28 mouse cellular contexts compared by ENCODE assay signal in genomic region chr1:53323254-53323653, GRCm38 (mm10). TPM values are rescaled to one million over a fixed set of nuclear protein-coding genes. Genes with fewer than 3 reads are reported as not detected.
DNase-seq lines count a peak whose midpoint lies in the region; ATAC-seq and TF ChIP-seq lines count a peak whose summit lies in the region.
"Had no signal": no experiment of that assay in that cellular context is flagged by ENCODE, and none has a peak within 500 bp of the region (broad histone marks: within the 10 kb centered on the region; RNA-seq: fewer than 3 reads in every experiment).

No protein-coding gene starts in this region.

- peak; percentile 76 for ATAC-seq in intestine, embryonic 16.5 days
- peak; percentile 74; the same call in 1 of the 2 replicates for ATAC-seq in stomach, postnatal 0 days (ENCODE audit: low FRiP score, low TSS enrichment)
- ATAC-seq: CD4-positive, CD25-positive, alpha-beta regulatory T cell, adult 4 months; forebrain, embryonic 13.5 days; forebrain, embryonic 15.5 days; forebrain, postnatal 0 days; Patski had no signal

- H3K27me3 ChIP-seq in intestine, embryonic 16.5 days (replicated peaks; ENCODE audit: control insufficient read depth, insufficient read depth, low read length) = no peaks in the 10 kb centered on the region
- no peaks in the 10 kb centered on the region for H3K27me3 ChIP-seq in stomach, postnatal 0 days (ENCODE audit: control insufficient read depth, insufficient read depth, low read length)
- H3K27me3 ChIP-seq in cerebellum, adult 2 months (ENCODE audit: control insufficient read depth, insufficient read depth, low read length) = no peaks in the 10 kb centered on the region
- H3K27me3 ChIP-seq: CH12.LX; embryonic facial prominence, embryonic 12.5 days; forebrain, embryonic 13.5 days; forebrain, embryonic 15.5 days; Patski had no signal

- peak; percentile 7 for DNase-seq in ES-CJ7 (ENCODE audit: low read depth, low spot score)
- DNase-seq in R1 (ENCODE audit: low read depth, low spot score) = peak; percentile 41
- DNase-seq in stomach, postnatal 0 days (ENCODE audit: low spot score) = peak; percentile 25
- no peak for DNase-seq in spleen, adult 12 weeks (ENCODE audit: low spot score)
- DNase-seq in cerebellum, adult 2 months = no peak
- DNase-seq in testis, postnatal 10 days (ENCODE audit: low spot score) = no peak
- DNase-seq: adrenal gland, adult 2 months; adrenal gland, postnatal 10 days; adrenal gland, postnatal 25 days; B cell, adult 2 months; cerebellum, adult 11 months; cerebellum, adult 18-20 months; cerebellum, adult 9-10 months; cerebellum, postnatal 10 days; cerebellum, postnatal 25 days; forebrain, postnatal 0 days had no signal

- H3K36me3 ChIP-seq in intestine, embryonic 16.5 days (ENCODE audit: control insufficient read depth, insufficient read depth, low read length) = peaks cover under 1% of the 10 kb centered on the region; the same call in 1 of the 2 replicates
- H3K36me3 ChIP-seq in stomach, postnatal 0 days (ENCODE audit: control insufficient read depth, insufficient read depth, low read length) = no peaks in the 10 kb centered on the region

- TF ChIP-seq POLR2A in cerebellum, adult 2 months (IDR thresholded peaks at IDR 0.05; ENCODE audit: borderline replicate concordance, insufficient read depth, low read length) = no peak

- H3K27ac ChIP-seq in intestine, embryonic 16.5 days (ENCODE audit: low read length) = no peak overlapping the region
- H3K27ac ChIP-seq in stomach, postnatal 0 days (replicated peaks) = no peak overlapping the region
- H3K27ac ChIP-seq in cerebellum, adult 2 months (ENCODE audit: insufficient read depth, low read length) = no peak overlapping the region
- H3K27ac ChIP-seq: embryonic facial prominence, embryonic 10.5 days; embryonic facial prominence, embryonic 12.5 days; forebrain, embryonic 13.5 days; forebrain, embryonic 15.5 days had no signal

- no peak for TF ChIP-seq EP300 in stomach, postnatal 0 days (optimal IDR thresholded peaks at IDR 0.05)

- no peak overlapping the region for H3K4me3 ChIP-seq in intestine, embryonic 16.5 days (ENCODE audit: low read length)
- H3K4me3 ChIP-seq in stomach, postnatal 0 days (ENCODE audit: low read depth, low read length) = no peak overlapping the region
- H3K4me3 ChIP-seq in cerebellum, adult 2 months (replicated peaks; ENCODE audit: insufficient read depth, low read depth, low read length) = no peak overlapping the region
- H3K4me3 ChIP-seq: embryonic facial prominence, embryonic 10.5 days; embryonic facial prominence, embryonic 12.5 days; forebrain, embryonic 13.5 days; forebrain, embryonic 15.5 days had no signal

- no peaks in the 10 kb centered on the region for H3K4me1 ChIP-seq in intestine, embryonic 16.5 days (ENCODE audit: control insufficient read depth, insufficient read depth, low read length)
- no peaks in the 10 kb centered on the region for H3K4me1 ChIP-seq in stomach, postnatal 0 days (replicated peaks; ENCODE audit: control insufficient read depth, insufficient read depth)
- H3K4me1 ChIP-seq in cerebellum, adult 2 months (ENCODE audit: control insufficient read depth, insufficient read depth, low read length) = no peaks in the 10 kb centered on the region
- H3K4me1 ChIP-seq: embryonic facial prominence, embryonic 10.5 days; embryonic facial prominence, embryonic 12.5 days; forebrain, embryonic 13.5 days; forebrain, embryonic 15.5 days had no signal

- H3K9ac ChIP-seq in intestine, embryonic 16.5 days (ENCODE audit: low read depth, low read length) = no peak overlapping the region
- H3K9ac ChIP-seq in stomach, postnatal 0 days (ENCODE audit: low read length) = 0 out of 2 replicates have a peak overlapping the region, but pooled peaks have one; percentile 1
- H3K9ac ChIP-seq: embryonic facial prominence, embryonic 12.5 days; forebrain, embryonic 13.5 days; forebrain, embryonic 15.5 days; forebrain, postnatal 0 days had no signal

- H3K9me3 ChIP-seq in intestine, embryonic 16.5 days (ENCODE audit: control insufficient read depth, low read length) = no peaks in the 10 kb centered on the region
- no peaks in the 10 kb centered on the region for H3K9me3 ChIP-seq in stomach, postnatal 0 days (ENCODE audit: control insufficient read depth, low read length)
- H3K9me3 ChIP-seq: embryonic facial prominence, embryonic 10.5 days; embryonic facial prominence, embryonic 12.5 days; forebrain, embryonic 13.5 days; forebrain, embryonic 15.5 days had no signal

- TF ChIP-seq CTCF in stomach, postnatal 0 days (IDR thresholded peaks at IDR 0.05; ENCODE audit: low read depth) = no peak
- no peak for TF ChIP-seq CTCF in cerebellum, adult 2 months (IDR thresholded peaks at IDR 0.05; ENCODE audit: borderline replicate concordance, insufficient read depth, low read depth, low read length)

- H3K4me2 ChIP-seq in intestine, embryonic 16.5 days (ENCODE audit: low read depth, low read length) = no peak overlapping the region
- no peak overlapping the region for H3K4me2 ChIP-seq in stomach, postnatal 0 days (replicated peaks; ENCODE audit: low read depth)
- H3K4me2 ChIP-seq: embryonic facial prominence, embryonic 12.5 days; forebrain, embryonic 13.5 days; forebrain, embryonic 15.5 days had no signal

- WGBS in intestine, embryonic 16.5 days = 80% methylated on average over 5 of the region's 5 CpGs
- WGBS in stomach, postnatal 0 days = 80% methylated on average over 5 of the region's 5 CpGs
- WGBS in cerebellum, adult 2 months = 94% methylated on average over 5 of the region's 5 CpGs

RNA-seq across cellular contexts. Expression of gene Osgepl1, which starts 9.8 kb away (rescaled TPM):
- polyA plus RNA-seq in intestine, embryonic 16.5 days (2015; fragmentation: Nextera tagmentation; extraction: Ambion mirVana) = 25.2 and 25.7 TPM in 2 replicates
- polyA plus RNA-seq in stomach, postnatal 0 days (2015; fragmentation: Nextera tagmentation; extraction: Ambion mirVana) = 15.7 and 16.7 TPM in 2 replicates
- 27.2 and 28.0 TPM in 2 replicates for polyA plus RNA-seq in cerebellum, adult 2 months (2012; rRNA removed)

RNA-seq across cellular contexts. Expression of gene Gm28778, which starts 26.3 kb away (rescaled TPM):
- polyA plus RNA-seq in intestine, embryonic 16.5 days (2015; fragmentation: Nextera tagmentation; extraction: Ambion mirVana) = not detected in 2 replicates
- polyA plus RNA-seq in stomach, postnatal 0 days (2015; fragmentation: Nextera tagmentation; extraction: Ambion mirVana) = 0.23 TPM in 1 of 2 replicates, not detected in the other
- polyA plus RNA-seq in cerebellum, adult 2 months (2012; rRNA removed) = 2.9 and 3.8 TPM in 2 replicates
- polyA plus RNA-seq: embryonic facial prominence, embryonic 10.5 days; embryonic facial prominence, embryonic 12.5 days; embryonic facial prominence, embryonic 14.5 days; forebrain, embryonic 11.5 days; forebrain, embryonic 13.5 days; forebrain, embryonic 15.5 days; forebrain, postnatal 0 days; Patski had no signal

RNA-seq across cellular contexts. Expression of gene Ormdl1, which starts 26.4 kb away (rescaled TPM):
- 54.6 and 54.8 TPM in 2 replicates for polyA plus RNA-seq in intestine, embryonic 16.5 days (2015; fragmentation: Nextera tagmentation; extraction: Ambion mirVana)
- polyA plus RNA-seq in stomach, postnatal 0 days (2015; fragmentation: Nextera tagmentation; extraction: Ambion mirVana) = 29.6 and 29.8 TPM in 2 replicates
- polyA plus RNA-seq in cerebellum, adult 2 months (2012; rRNA removed) = 17.0 and 20.7 TPM in 2 replicates

RNA-seq across cellular contexts. Expression of gene Pms1, which starts 26.4 kb away (rescaled TPM):
- polyA plus RNA-seq in intestine, embryonic 16.5 days (2015; fragmentation: Nextera tagmentation; extraction: Ambion mirVana) = 11.3 and 12.2 TPM in 2 replicates
- polyA plus RNA-seq in stomach, postnatal 0 days (2015; fragmentation: Nextera tagmentation; extraction: Ambion mirVana) = 4.7 TPM in 2 replicates
- polyA plus RNA-seq in cerebellum, adult 2 months (2012; rRNA removed) = 10.4 and 13.9 TPM in 2 replicates

RNA-seq across cellular contexts. Expression of gene Asdurf, which starts 29.2 kb away (rescaled TPM):
- polyA plus RNA-seq in intestine, embryonic 16.5 days (2015; fragmentation: Nextera tagmentation; extraction: Ambion mirVana) = 7.5 TPM in 1 of 2 replicates, not detected in the other
- 2.8 and 13.4 TPM in 2 replicates for polyA plus RNA-seq in stomach, postnatal 0 days (2015; fragmentation: Nextera tagmentation; extraction: Ambion mirVana)
- polyA plus RNA-seq in cerebellum, adult 2 months (2012; rRNA removed) = not detected in 2 replicates
- polyA plus RNA-seq: adrenal gland, adult 2 months; brain, embryonic 14.5 days; cortical plate, adult 2 months; embryonic facial prominence, embryonic 10.5 days; embryonic facial prominence, embryonic 12.5 days; forebrain, embryonic 11.5 days; Patski had no signal

Comparison
In these comparisons a context has a peak if more than half of its experiments do, and no peak if none do; other contexts are left out.
1. DNase-seq: peak in ES-CJ7 (single experiment), R1 (single experiment) and stomach, postnatal 0 days (single experiment); none in spleen, adult 12 weeks (single experiment), cerebellum, adult 2 months (0 of 2) and testis, postnatal 10 days (single experiment).